Mouse (Mus musculus) WW6 (cell line): ENCODE data around the gene Ccdc78.

Experiments used
- DNase-seq: peaks from one replicate; pipeline ENCODE4 v3.0.0-alpha.2; 2013; ENCODE audit warnings: low read depth, low spot score

Ccdc78 gene

DNA sequence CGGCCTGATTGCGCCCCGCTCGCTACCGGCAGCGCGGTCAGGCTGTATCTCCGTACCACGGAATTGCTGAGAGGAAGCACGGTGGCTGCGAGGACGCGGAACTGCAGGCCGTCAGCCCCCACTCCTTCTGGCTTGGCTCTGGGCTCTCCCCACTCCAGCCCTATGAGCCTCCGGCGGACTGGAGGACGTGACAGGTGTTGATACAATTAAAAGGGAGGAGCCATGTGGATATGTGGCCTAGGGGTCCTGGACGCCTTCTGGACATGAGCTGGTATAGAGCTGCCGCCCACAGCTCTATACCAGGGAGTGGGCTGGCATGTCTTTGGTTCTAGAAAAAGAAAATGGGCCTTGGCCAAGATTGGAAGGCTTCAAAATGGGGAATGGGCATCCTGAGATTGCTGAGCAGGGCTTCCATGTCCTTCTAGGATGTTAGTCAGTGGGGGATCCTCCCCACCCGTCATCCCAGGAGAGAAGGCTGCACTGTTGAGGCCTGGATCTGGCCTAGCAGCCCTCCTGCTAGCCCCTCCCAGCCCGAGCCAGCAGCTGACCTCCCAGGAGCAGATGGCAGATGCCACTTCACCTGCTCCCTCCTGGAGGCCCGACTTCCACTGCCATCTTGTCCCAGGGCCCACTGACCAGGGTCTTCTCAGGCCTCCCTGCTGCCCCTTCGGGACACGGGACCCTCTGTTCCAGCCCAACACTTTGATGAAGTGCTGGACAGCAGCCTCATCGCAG is 23.4 kb downstream of the Ccdc78 start:
- no peak for DNase-seq

DNA sequence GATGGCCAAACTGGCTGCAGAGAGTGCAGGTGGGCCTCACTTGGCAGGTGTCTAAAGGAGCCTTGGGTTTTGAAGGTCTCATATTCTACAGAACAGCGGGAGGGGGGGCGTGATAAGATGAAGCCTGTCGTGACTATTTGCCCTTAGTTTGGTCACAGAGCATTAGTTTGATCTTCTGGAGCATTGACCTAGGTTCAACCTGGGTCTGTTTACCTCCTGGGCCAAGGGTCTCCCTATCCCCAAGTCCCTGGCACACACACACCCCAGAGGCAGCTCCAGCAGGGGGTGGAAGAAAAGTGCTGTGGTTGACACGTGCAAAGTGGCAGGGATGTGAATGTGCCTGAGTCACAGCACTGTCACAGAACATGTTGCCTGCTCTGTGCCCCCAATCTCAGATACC is 24.5 kb downstream of the Ccdc78 start:
- no peak for DNase-seq

- no peak for DNase-seq
These were observed 27.1 kb downstream of the Ccdc78 start for GRCm38 (mm10) chr17:25813471-25813870.

DNA sequence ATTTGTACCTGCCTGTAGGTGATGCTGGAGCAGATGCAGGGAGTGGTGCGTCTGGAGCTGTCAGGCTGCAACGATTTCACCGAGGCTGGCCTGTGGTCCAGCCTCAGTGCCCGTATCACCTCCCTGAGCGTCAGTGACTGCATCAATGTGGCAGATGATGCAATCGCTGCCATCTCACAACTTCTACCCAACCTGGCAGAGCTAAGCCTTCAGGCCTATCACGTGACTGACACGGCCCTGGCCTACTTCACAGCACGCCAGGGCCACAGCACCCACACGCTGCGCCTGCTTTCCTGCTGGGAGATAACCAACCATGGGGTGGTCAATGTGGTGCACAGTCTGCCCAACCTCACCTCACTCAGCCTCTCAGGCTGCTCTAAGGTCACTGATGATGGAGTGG is 31.3 kb downstream of the Ccdc78 start:
- no peak for DNase-seq

DNA sequence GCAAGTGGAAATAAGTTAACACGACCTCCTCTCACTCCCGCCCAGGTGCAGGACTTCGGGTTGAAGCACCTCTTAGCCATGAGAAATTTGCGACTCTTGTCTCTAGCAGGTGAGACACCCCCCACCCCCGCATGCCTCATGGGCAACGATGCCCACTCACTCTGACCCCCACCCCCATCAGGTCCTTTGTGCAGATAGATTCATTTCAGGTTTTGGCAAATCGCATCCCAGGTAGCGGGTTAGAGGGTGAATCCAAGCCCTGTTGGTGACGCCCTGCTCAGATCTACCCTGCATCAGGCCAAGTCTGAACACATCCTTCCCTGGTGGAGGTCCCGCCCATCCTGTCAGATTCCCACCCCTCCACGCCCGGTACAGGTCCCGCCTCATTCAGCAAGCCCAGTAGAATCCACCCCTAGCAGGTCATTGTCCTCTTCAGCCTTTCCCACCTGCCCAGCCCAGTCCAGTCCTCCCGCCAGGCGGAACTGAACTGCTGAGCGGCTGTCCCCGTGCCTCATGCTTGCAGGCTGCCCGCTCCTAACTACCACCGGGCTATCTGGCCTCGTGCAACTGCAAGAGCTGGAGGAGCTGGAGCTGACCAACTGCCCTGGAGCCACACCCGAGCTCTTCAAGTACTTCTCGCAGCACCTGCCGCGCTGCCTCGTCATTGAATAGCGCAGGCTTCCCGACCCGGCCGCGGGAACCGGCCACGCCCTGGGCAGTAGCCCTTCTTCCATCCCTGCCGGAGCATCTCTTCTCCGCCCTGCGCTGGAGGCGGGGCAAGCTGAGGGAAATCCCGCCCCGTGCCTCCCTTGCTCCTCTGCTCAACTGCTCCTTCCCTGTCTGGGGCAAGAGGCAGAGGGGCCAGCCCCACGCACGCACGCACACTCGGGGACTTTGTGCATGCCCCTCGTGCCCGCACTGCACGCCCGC is 32.7 kb downstream of the Ccdc78 start:
- no peak for DNase-seq

- no peak for DNase-seq
These were observed 37.1 kb downstream of the Ccdc78 start, which contains the start of gene Wdr24 for GRCm38 (mm10) chr17:25823452-25823851. Gene Wdr24, plus strand, starts transcription at chr17:25823627.

GRCm38 (mm10) chr17:25824362-25825142 is 38.2 kb downstream of the Ccdc78 start:
- no peak for DNase-seq

GRCm38 (mm10) chr17:25825311-25825710 is 38.9 kb downstream of the Ccdc78 start:
- DNase-seq = no peak

GRCm38 (mm10) chr17:25825984-25826570 is 39.7 kb downstream of the Ccdc78 start:
- no peak for DNase-seq

- no peak for DNase-seq
These were observed 40.6 kb downstream of the Ccdc78 start for GRCm38 (mm10) chr17:25827011-25827410.

DNA sequence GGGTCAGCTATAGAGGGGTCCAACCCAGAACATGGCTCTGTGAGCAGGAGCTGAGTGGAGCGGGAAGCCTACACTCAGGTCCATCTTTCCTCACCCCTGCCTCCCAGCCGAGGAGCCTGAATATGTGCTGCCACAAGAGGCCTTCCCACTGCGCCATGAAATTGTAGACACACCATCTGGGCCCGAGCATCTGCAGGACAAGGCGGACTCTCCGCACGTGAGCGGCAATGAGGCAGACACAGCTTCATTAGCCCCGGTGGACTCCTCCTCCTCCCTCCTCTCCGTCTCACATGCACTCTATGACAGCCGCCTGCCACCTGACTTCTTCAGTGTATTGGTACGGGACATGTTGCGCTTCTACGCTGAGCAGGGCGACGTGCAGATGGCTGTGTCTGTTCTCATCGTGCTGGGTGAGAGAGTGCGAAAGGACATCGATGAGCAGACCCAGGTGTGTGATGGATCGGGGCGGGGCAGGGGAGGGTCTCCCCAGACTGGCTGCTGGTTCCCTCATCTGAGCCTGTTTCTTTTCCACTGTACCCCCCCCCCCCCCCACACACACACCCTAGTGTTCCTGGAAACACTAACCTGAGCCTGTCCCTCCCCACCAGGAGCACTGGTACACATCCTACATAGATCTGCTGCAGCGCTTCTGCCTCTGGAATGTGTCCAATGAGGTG is 41.3 kb downstream of the Ccdc78 start:
- DNase-seq = no peak

- no peak for DNase-seq
These were observed 41.8 kb downstream of the Ccdc78 start for GRCm38 (mm10) chr17:25828223-25828594.

DNA sequence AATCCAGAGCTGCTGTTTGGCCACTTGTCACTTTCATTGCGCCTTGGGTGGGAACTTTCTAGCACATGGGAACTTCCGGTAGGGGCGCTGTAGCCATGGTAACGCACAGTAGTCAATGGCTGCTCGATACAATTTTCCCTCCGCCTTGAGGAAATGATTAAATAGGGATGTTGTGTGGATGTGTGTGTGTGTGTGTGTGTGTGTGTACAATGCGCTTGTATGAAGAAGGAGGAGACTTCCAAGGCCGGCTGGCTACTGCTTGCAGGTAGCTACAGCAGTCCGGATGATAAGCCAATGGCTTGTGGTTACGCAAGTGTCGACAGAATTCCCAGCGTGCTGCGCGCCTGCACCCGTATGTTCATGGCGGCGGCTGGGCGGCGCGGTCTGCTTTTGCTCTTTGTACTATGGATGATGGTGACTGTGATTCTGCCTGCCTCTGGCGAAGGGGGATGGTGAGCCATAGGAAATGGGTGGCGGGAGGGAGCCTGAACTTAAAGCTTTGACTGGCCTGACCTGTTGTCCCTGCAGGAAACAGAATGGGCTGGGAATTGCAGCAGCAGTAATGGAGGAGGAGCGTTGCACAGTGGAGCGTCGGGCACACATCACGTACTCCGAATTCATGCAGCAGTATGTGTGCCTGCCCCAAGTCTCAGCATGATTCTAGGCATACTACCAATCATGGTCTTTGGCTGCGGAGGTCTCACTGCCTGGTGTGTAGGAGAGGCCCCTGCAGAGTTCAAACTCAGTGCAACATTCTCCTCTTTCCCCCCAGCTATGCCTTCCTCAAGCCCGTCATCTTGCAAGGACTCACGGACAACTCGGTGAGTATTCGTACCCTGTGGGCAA is 42.6 kb downstream of the Ccdc78 start, which contains the start of gene Jmjd8:
Gene Jmjd8 (plus strand): TSS at position 156 of the 846 bp plus-strand sequence.
- DNase-seq = no peak

GRCm38 (mm10) chr17:25829558-25830017 is 43.2 kb downstream of the Ccdc78 start:
- no peak for DNase-seq

GRCm38 (mm10) chr17:25830200-25830753 is 43.9 kb downstream of the Ccdc78 start:
- DNase-seq = no peak

GRCm38 (mm10) chr17:25830806-25831431 is 44.5 kb downstream of the Ccdc78 start:
- no peak for DNase-seq

DNA sequence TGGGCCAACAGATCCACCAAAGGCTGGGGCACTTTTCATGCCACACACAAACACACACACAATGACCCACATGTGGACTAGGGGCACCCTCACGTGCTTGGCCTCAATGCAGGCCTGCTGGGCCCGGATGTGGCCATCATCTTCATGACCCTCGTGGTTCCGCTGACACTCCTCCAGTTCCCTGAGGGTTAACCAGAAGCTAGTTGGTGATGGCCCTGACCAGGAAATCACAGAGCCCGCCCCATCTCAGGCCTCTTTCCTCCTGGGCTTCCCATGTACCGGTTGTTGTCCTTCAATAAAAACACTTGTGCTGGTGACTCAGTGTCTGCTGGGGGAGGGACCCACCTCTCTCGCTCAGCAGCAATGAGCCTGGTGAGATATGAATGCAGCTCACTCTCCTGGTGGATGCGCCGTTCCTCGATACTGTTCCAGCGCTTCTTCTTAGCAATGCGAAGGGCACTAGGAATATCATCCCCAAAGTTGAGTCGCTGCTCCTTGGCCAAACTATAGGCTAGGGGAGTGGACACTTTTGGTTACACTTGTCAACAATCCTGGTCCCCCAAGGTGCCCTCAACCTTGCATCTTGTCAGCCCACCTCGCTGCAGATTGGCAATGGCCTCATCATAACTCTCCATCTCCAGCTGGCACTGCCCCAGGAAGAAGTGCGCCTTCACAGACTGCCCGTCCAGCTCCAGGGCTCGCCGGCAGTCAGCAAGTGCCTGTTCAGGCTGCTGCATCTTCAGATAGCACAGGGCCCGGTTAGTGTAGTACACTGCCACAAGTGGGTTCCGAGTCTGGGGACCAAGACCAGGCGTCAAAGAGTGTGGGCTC is 45.3 kb downstream of the Ccdc78 start:
- no peak for DNase-seq
